Mouse (Mus musculus): ENCODE data around the gene Gga1.

DNA sequence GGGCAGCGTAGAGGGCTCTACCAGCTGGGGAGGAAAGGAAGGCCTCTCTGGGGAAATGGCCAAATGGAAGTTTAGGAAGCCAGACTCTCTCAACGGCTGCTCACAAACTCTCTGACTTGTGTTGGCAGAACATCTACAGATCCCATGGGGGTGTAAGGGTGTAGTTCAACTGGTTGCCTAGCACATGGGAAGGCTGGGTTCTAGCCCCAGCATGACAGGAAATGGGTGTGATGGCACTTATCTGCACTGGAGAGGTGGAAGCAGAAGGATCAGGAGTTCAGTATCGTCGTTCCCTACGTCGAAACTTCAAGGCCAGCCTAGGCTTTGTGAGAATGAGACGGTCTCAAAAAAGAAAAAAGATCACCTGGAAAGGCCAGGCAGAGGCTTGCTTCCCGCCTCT lies 32.0 kb downstream of the Gga1 start:
- TF ChIP-seq CTCF (IDR thresholded peaks at IDR 0.05; ENCODE audit: extremely low read depth, insufficient read length, insufficient replicate concordance, low read depth, low read length) (no peak), POLR2A (IDR thresholded peaks at IDR 0.05; ENCODE audit: low read depth, low read length) (no peak)
